Mouse (Mus musculus) neural tube, embryonic 11.5 days (tissue): ENCODE data around the gene Adgrg3. TPM values are rescaled to one million over a fixed set of nuclear protein-coding genes. Genes with fewer than 3 reads are reported as not detected.

Experiments used
- ATAC-seq: fragments of 200-750 bp; cut with Nextera tagmentation; 2 replicates; pipeline ENCODE4 v1.8.0; 2017; ENCODE audit warnings: moderate number of reproducible peaks, mild to moderate bottlenecking, moderate TSS enrichment, moderate library complexity; ENCODE audit not compliant: insufficient read depth, low FRiP score, low TSS enrichment
- DNase-seq: peaks from one replicate; pipeline ENCODE4 v3.0.0-alpha.2; 2015; ENCODE audit warnings: low spot score
- H3K27ac ChIP-seq: fragments of 300-500 bp; sonication (generic); 2 replicates; pipeline ENCODE4 v1.5.1; 2014; ENCODE audit warnings: low read depth, mild to moderate bottlenecking, low read length
- H3K27me3 ChIP-seq: fragments of 300-500 bp; sonication (generic); 2 replicates; pipeline ENCODE4 v1.6.1; 2014; ENCODE audit warnings: mild to moderate bottlenecking, low read length, mixed read lengths; ENCODE audit not compliant: control insufficient read depth, insufficient read depth
- H3K36me3 ChIP-seq: fragments of 300-500 bp; sonication (generic); 2 replicates; pipeline ENCODE4 v1.6.1; 2014; ENCODE audit warnings: mild to moderate bottlenecking, low read length, moderate library complexity, mixed read lengths; ENCODE audit not compliant: control insufficient read depth, insufficient read depth
- H3K4me1 ChIP-seq: fragments of 300-500 bp; sonication (generic); 2 replicates; pipeline ENCODE4 v1.6.1; 2014; ENCODE audit warnings: low read length, mixed read lengths; ENCODE audit not compliant: control insufficient read depth, insufficient read depth
- H3K4me2 ChIP-seq: fragments of 300-500 bp; sonication (generic); 2 replicates; pipeline ENCODE4 v1.6.1; 2014; ENCODE audit warnings: low read depth, mild to moderate bottlenecking, moderate library complexity
- H3K4me3 ChIP-seq: fragments of 300-500 bp; sonication (generic); 2 replicates; pipeline ENCODE4 v1.5.1; 2014; ENCODE audit warnings: low read depth, low read length
- H3K9ac ChIP-seq: fragments of 300-500 bp; sonication (generic); 2 replicates; pipeline ENCODE4 v1.6.1; 2014; ENCODE audit warnings: mild to moderate bottlenecking, low read length
- H3K9me3 ChIP-seq: fragments of 300-500 bp; sonication (generic); 2 replicates; pipeline ENCODE4 v1.6.1; 2016; ENCODE audit warnings: low read length; ENCODE audit not compliant: control insufficient read depth
- WGBS: fragments of 180-500 bp; shearing (Covaris S2); extraction: QIAGEN DNeasy Blood & Tissue Kit; methylation state at CpG from one replicate; pipeline ENCODE4 v1.1.7; 2014; 5-methylcytosine and 5-hydroxymethylcytosine counted together
- polyA plus RNA-seq: library from polyadenylated mRNA; unstranded; fragments of >200 nt; fragmentation: Nextera tagmentation; extraction: Ambion mirVana; gene quantifications from 2 replicates; pipeline ENCODE4 v1.2.1, GENCODE M21; 2014

Adgrg3 gene
- polyA plus RNA-seq, 1 experiment from 2014 or later: 4.1 TPM

DNA sequence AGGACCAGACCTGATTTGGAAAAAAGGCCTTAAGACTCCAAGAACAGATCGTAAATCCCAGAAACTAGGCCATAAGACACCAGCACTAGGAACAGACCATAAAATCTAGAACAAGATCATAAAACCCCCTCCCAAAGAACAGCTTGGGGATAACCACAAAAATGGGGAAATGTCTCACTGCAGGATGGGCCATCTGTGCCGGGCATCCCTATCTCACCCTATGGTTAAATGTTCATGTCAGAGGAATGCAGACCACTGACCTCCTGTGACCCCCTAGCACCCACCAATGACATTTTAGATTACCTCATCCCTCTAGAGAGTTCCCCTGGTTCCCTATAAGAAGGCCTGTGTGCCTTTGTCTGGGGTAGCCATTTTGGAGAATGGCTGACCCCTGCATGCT, 32.1 kb downstream of the Adgrg3 start:
- DNase-seq (no peak), ATAC-seq (no peak)
- 63% methylated on average over 2 of the region's 2 CpGs for WGBS
- H3K9ac ChIP-seq: no peak overlapping the region
- no peaks in the 10 kb centered on the region for H3K36me3 ChIP-seq
- H3K27ac ChIP-seq: no peak overlapping the region
- H3K27me3 ChIP-seq: no peaks in the 10 kb centered on the region
- no peaks in the 10 kb centered on the region for H3K4me1 ChIP-seq
- no peak overlapping the region for H3K4me2 ChIP-seq
- H3K9me3 ChIP-seq: no peaks in the 10 kb centered on the region
- no peak overlapping the region for H3K4me3 ChIP-seq

DNA sequence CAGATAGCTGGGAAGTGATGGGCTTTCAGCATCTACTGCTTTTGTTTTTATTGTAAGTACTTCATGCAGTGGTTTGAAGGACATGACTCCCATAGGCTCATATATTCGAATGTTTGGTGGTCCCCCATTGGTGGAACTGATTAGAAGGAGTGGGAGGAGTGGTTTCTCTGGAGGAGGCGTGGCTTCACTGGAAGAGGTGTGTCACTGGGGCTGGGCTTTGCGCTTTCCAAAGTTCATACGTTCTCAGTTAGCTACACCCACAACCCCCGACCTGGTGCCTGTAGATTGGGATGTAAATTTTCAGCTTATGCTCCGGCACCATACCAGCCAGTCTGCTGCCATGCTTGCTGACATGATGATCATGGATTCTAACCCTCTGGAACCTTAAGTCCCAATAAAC, 36.9 kb downstream of the Adgrg3 start:
- Histone ChIP-seq H3K36me3 (no peaks in the 10 kb centered on the region), H3K4me3 (no peak overlapping the region), H3K4me1 (no peaks in the 10 kb centered on the region), H3K4me2 (no peak overlapping the region), H3K9me3 (no peaks in the 10 kb centered on the region), H3K9ac (no peak overlapping the region), H3K27me3 (no peaks in the 10 kb centered on the region), H3K27ac (no peak overlapping the region)
- WGBS: 64% methylated on average over 6 of the region's 6 CpGs
- ATAC-seq (no peak), DNase-seq (no peak)

DNA sequence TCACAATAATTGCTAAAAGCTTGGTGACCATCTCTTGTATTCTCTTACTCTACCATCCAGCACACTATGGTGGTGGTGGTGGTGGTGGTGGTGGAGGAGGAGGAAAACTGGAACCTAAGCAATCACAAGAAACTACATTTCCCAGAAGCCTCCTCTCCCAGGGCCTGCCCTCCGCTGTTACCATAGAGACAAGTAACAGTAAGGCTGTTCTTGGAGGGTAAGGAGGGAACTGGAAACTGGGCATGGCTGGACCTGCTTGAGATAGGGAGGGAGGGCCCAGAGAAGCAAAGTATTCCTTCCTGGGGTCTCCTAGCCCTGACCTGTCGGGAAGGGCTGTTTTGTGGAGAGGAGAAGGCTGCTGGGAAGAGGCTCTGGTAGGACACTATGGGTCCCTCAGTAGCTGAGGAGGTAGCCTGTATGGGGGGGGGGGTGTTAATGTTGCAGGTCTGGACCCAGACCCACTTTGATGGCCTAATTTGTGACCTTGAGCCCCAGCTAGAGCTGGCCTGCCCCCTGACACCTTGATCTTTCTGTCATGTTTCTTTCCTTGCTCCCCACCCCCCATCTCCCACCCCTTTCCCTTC, 37.5 kb downstream of the Adgrg3 start, which contains the start of gene Drc7:
Gene Drc7, plus strand, starts transcription at position 177 of the 584 bp plus-strand sequence.
- Histone ChIP-seq H3K4me2 (no peak within 1 kb of the TSS), H3K9ac (no peak within 1 kb of the TSS), H3K36me3 (no peaks in the 10 kb centered on the region), H3K27ac (no peak within 1 kb of the TSS), H3K4me1 (no peaks in the 10 kb centered on the region), H3K4me3 (no peak within 1 kb of the TSS), H3K27me3 (no peaks in the 10 kb centered on the region), H3K9me3 (no peaks in the 10 kb centered on the region)
- ATAC-seq (no peak), DNase-seq (no peak)
- 28% methylated on average over 2 of the region's 2 CpGs for WGBS

GRCm38 (mm10) chr8:95056414-95056813, 38.9 kb downstream of the Adgrg3 start:
- no peaks in the 10 kb centered on the region for H3K27me3 ChIP-seq
- H3K4me3 ChIP-seq: no peak overlapping the region
- H3K4me2 ChIP-seq: no peak overlapping the region
- ATAC-seq (no peak), DNase-seq (no peak)
- no peaks in the 10 kb centered on the region for H3K4me1 ChIP-seq
- 80% methylated on average over 5 of the region's 5 CpGs for WGBS
- H3K9me3 ChIP-seq: no peaks in the 10 kb centered on the region
- no peak overlapping the region for H3K9ac ChIP-seq
- H3K36me3 ChIP-seq: no peaks in the 10 kb centered on the region
- H3K27ac ChIP-seq: no peak overlapping the region

DNA sequence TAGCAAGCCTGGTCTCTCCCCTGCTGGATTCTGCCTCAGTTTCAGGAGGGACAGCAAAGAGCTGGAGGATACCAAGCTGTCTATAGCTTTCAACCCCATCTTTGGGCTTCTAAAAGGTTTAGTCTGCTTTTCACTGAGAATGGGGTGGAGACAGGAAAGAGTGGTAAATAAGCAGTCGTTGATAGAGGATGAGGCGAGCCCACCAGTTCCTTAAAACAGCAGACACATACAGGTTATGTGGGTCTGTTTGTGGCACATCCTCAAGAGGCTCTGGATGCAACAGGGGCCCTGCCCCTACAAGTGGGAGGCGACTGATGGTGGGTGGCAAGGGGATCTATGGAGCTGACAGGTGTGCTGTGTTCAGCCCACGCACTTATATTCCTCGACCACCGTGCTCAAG, 41.2 kb downstream of the Adgrg3 start:
- Histone ChIP-seq H3K4me3 (no peak overlapping the region), H3K27ac (no peak overlapping the region), H3K4me1 (no peaks in the 10 kb centered on the region), H3K27me3 (no peaks in the 10 kb centered on the region), H3K4me2 (no peak overlapping the region), H3K9me3 (no peaks in the 10 kb centered on the region), H3K9ac (no peak overlapping the region), H3K36me3 (no peaks in the 10 kb centered on the region)
- DNase-seq (no peak), ATAC-seq (no peak)
- WGBS: 84% methylated on average over 6 of the region's 6 CpGs

DNA sequence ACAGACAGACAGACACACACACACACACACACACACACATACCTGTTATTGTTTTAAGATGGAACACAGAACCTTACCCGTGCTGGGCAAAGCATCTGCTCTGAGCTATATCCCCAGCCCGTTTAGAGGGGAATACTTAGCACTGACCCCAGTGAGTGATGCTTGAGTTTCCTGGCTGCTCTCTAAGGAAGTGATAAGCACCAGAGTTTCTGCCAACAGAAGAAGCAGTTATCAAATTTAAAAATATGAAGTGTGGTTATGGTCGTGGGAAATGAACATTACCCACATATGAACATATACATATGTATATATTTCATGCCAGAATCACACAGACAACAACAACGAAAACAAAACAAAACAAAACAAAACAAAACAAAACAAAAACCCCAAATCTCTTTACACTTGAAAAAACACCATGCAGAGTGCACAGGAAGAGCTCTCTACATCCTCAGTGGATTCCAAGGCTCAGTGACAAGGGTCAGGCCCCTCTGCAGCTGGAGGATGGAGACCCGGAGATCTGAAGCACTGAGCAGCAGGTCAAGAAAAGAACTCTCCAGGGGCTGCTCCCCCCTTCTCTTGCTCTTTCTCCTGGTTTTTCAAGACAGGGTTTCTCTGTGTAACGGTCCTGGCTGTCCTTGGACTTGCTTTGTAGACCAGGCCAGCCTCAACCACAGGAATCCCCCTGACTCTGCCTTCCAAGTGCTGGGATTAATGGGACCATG, 42.5 kb downstream of the Adgrg3 start:
- ATAC-seq: no peak
- Histone ChIP-seq H3K9ac (no peak overlapping the region), H3K27ac (no peak overlapping the region), H3K4me2 (no peak overlapping the region), H3K4me1 (no peaks in the 10 kb centered on the region), H3K27me3 (no peaks in the 10 kb centered on the region), H3K36me3 (no peaks in the 10 kb centered on the region), H3K9me3 (no peaks in the 10 kb centered on the region), H3K4me3 (no peak overlapping the region)
- DNase-seq: no peak
- WGBS: 81% methylated on average over 6 of the region's 6 CpGs

- WGBS: 85% methylated on average over 2 of the region's 2 CpGs
- DNase-seq: no peak
- no peaks in the 10 kb centered on the region for H3K36me3 ChIP-seq
Measured at GRCm38 (mm10) chr8:95064531-95064930, 47.0 kb downstream of the Adgrg3 start.

GRCm38 (mm10) chr8:95067582-95067981, 50.1 kb downstream of the Adgrg3 start:
- WGBS: 44% methylated on average over 3 of the region's 3 CpGs

More at GRCm38 (mm10) chr8:95064531-95064930, 47.0 kb downstream of the Adgrg3 start:
- no peaks in the 10 kb centered on the region for H3K4me1 ChIP-seq
- no peaks in the 10 kb centered on the region for H3K27me3 ChIP-seq
- no peak overlapping the region for H3K27ac ChIP-seq
- H3K9ac ChIP-seq: no peak overlapping the region
- H3K4me3 ChIP-seq: no peak overlapping the region
- H3K4me2 ChIP-seq: no peak overlapping the region
- H3K9me3 ChIP-seq: no peaks in the 10 kb centered on the region
- ATAC-seq: no peak

GRCm38 (mm10) chr8:95075504-95075903, 58.0 kb downstream of the Adgrg3 start:
- Histone ChIP-seq H3K36me3 (no peaks in the 10 kb centered on the region), H3K27ac (no peak overlapping the region), H3K4me1 (no peaks in the 10 kb centered on the region), H3K4me2 (no peak overlapping the region), H3K27me3 (no peaks in the 10 kb centered on the region), H3K4me3 (no peak overlapping the region), H3K9me3 (no peaks in the 10 kb centered on the region; the same call in 1 of the 2 replicates), H3K9ac (no peak overlapping the region)
- WGBS: 82% methylated on average over 3 of the region's 3 CpGs
- ATAC-seq: no peak
- DNase-seq: no peak

More at GRCm38 (mm10) chr8:95067582-95067981, 50.1 kb downstream of the Adgrg3 start:
- H3K4me1 ChIP-seq: no peaks in the 10 kb centered on the region
- no peak overlapping the region for H3K4me2 ChIP-seq
- peak; percentile 59 for DNase-seq
- no peaks in the 10 kb centered on the region for H3K27me3 ChIP-seq
- H3K9ac ChIP-seq: no peak overlapping the region
- no peak for ATAC-seq
- H3K9me3 ChIP-seq: no peaks in the 10 kb centered on the region
- H3K27ac ChIP-seq: no peak overlapping the region
- H3K4me3 ChIP-seq: no peak overlapping the region
- H3K36me3 ChIP-seq: no peaks in the 10 kb centered on the region
